Mouse (Mus musculus): Measurements from ENCODE around the gene Scap.

DNA sequence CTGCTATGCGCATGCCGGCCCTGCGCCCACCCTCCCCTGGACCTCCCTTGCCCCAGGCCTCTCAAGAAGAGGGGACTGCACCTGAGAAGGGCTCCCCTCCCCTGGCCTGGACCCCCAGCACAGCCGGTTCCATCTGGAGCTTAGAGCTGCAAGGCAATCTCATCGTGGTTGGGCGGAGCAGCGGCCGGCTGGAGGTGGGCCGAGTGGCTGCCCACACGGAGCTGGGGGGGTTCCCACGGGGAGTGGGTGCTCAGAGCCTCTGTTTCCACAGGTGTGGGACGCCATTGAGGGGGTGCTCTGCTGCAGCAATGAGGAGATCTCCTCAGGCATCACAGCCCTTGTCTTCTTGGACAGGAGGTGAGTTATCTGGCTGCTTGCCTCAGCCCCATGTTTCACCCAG lies 48.2 kb downstream of the Scap start:
- no peak for TF ChIP-seq POLR2A (IDR thresholded peaks at IDR 0.05; ENCODE audit: borderline replicate concordance, insufficient read depth, low read length)
- no peak for TF ChIP-seq CTCF (IDR thresholded peaks at IDR 0.05; ENCODE audit: borderline replicate concordance, insufficient read depth, low read depth, low read length)
